Mouse (Mus musculus): ENCODE measurements at regions not wholly inside any gene's neighbourhood (a gene's known extent, or its start where the extent isn't known, plus 50 kb on each side); places are given as distances from the start of the nearest gene placed in this dataset.
"Not testable (repeated sequence)": the region's sequence is repeated elsewhere in the genome, so short reads cannot be mapped to it uniquely, and the experiment has no call there.

GRCm38 (mm10) chr17:4541020-4541743 lies 452.9 kb upstream of the Arid1b start:
- DNase-seq (ENCODE audit: low read depth, low spot score): peak; percentile 7

GRCm38 (mm10) chr17:4546579-4546978 lies 447.6 kb upstream of the Arid1b start:
- DNase-seq (ENCODE audit: low read depth, low spot score): no peak

GRCm38 (mm10) chr17:4553026-4553425 lies 441.1 kb upstream of the Arid1b start:
- not testable (repeated sequence) for DNase-seq (ENCODE audit: low read depth, low spot score)

- no peak for DNase-seq (ENCODE audit: low read depth, low spot score)
Measured at GRCm38 (mm10) chr17:4563641-4564040, 430.5 kb upstream of the Arid1b start.

- DNase-seq (ENCODE audit: low read depth, low spot score): no peak
Measured at GRCm38 (mm10) chr17:4576883-4577282, 417.2 kb upstream of the Arid1b start.

GRCm38 (mm10) chr17:4581851-4582250 lies 412.3 kb upstream of the Arid1b start:
- no peak for DNase-seq (ENCODE audit: low read depth, low spot score)

GRCm38 (mm10) chr17:4610481-4610880 lies 383.7 kb upstream of the Arid1b start:
- DNase-seq (ENCODE audit: low read depth, low spot score): no peak

GRCm38 (mm10) chr17:4610993-4611392 lies 383.1 kb upstream of the Arid1b start:
- no peak for DNase-seq (ENCODE audit: low read depth, low spot score)

- no peak for DNase-seq (ENCODE audit: low read depth, low spot score)
Measured at GRCm38 (mm10) chr17:4611711-4612110, 382.4 kb upstream of the Arid1b start.

GRCm38 (mm10) chr17:4612136-4612535 lies 382.0 kb upstream of the Arid1b start:
- no peak for DNase-seq (ENCODE audit: low read depth, low spot score)

GRCm38 (mm10) chr17:4612741-4613140 lies 381.4 kb upstream of the Arid1b start:
- DNase-seq (ENCODE audit: low read depth, low spot score): no peak

GRCm38 (mm10) chr17:4620361-4620760 lies 373.8 kb upstream of the Arid1b start:
- no peak for DNase-seq (ENCODE audit: low read depth, low spot score)

- DNase-seq (ENCODE audit: low read depth, low spot score): not testable (repeated sequence)
Measured at GRCm38 (mm10) chr17:4626126-4626525, 368.0 kb upstream of the Arid1b start.

GRCm38 (mm10) chr17:4627542-4627941 lies 366.6 kb upstream of the Arid1b start:
- no peak for DNase-seq (ENCODE audit: low read depth, low spot score)

- DNase-seq (ENCODE audit: low read depth, low spot score): no peak
Measured at GRCm38 (mm10) chr17:4631122-4631521, 363.0 kb upstream of the Arid1b start.

GRCm38 (mm10) chr17:4632506-4632905 lies 361.6 kb upstream of the Arid1b start:
- no peak for DNase-seq (ENCODE audit: low read depth, low spot score)

- DNase-seq (ENCODE audit: low read depth, low spot score): no peak
Measured at GRCm38 (mm10) chr17:4633771-4634170, 360.4 kb upstream of the Arid1b start.

- no peak for DNase-seq (ENCODE audit: low read depth, low spot score)
Measured at GRCm38 (mm10) chr17:4636796-4637353, 357.3 kb upstream of the Arid1b start.

- no peak for DNase-seq (ENCODE audit: low read depth, low spot score)
Measured at GRCm38 (mm10) chr17:4639531-4639930, 354.6 kb upstream of the Arid1b start.

GRCm38 (mm10) chr17:4640555-4640954 lies 353.6 kb upstream of the Arid1b start:
- DNase-seq (ENCODE audit: low read depth, low spot score): no peak

- DNase-seq (ENCODE audit: low read depth, low spot score): no peak
Measured at GRCm38 (mm10) chr17:4641166-4641565, 353.0 kb upstream of the Arid1b start.

GRCm38 (mm10) chr17:4642046-4642445 lies 352.1 kb upstream of the Arid1b start:
- no peak for DNase-seq (ENCODE audit: low read depth, low spot score)

GRCm38 (mm10) chr17:4643343-4643742 lies 350.8 kb upstream of the Arid1b start:
- no peak for DNase-seq (ENCODE audit: low read depth, low spot score)

All from embryo, embryonic 11.5 days (tissue).